Mouse (Mus musculus): ENCODE measurements around the gene Ppp1r8.

- no peak for TF ChIP-seq CTCF (IDR thresholded peaks at IDR 0.05)
- no peak for TF ChIP-seq EP300 (IDR thresholded peaks at IDR 0.05)
Observed at GRCm38 (mm10) chr4:132803876-132804275, 39.1 kb downstream of the Ppp1r8 start.

Measured in lung, postnatal 0 days (tissue).